Mouse (Mus musculus): ENCODE measurements around the gene Tubg1. TPM values are rescaled to one million over a fixed set of nuclear protein-coding genes. Genes with fewer than 3 reads are reported as not detected.

Tubg1 gene
- total RNA-seq, 2 experiments from 2014 or later, result 44.9 to 46.6 TPM

GRCm38 (mm10) chr11:101174389-101174745 is 54.6 kb downstream of the Tubg1 start:
- no peak for DNase-seq (ENCODE audit: low spot score in 2 of 2)
- intact Hi-C loops (cut with DNase I), result no loop called here

GRCm38 (mm10) chr11:101174851-101175628 is 55.3 kb downstream of the Tubg1 start, which contains the start of gene Ccr10:
Gene Ccr10 (minus strand): TSS chr11:101175443.
- DNase-seq (ENCODE audit: low spot score in 2 of 2), result no peak
- intact Hi-C loops (cut with DNase I), result no loop called here

GRCm38 (mm10) chr11:101175636-101176116 is 55.9 kb downstream of the Tubg1 start:
- intact Hi-C loops (cut with DNase I), result loop anchor here (2.0 kb wide), 2 partner anchors 81 to 93 kb away; partner anchors contain the start of genes Coasy and Psmc3ip
- DNase-seq (ENCODE audit: low spot score in 2 of 2), result peak in 1 of 2 experiments; percentile 79

Small RNAs within 50 kb of the gene (microRNA-seq; reads per million reads assigned to microRNA genes)
- gene Gm27626, result 0 reads per million in 2 experiments

Other genes with a start within 250 kb of the Tubg1 start
- 10 to 100 TPM; 44.1 to 45.0 TPM for gene Stat3, start 180.4 kb upstream of the Tubg1 start, total RNA-seq (2021)
- gene Cavin1, start 149.1 kb upstream of the Tubg1 start, total RNA-seq (2021), result 10 to 100 TPM; 16.6 to 18.0 TPM
- gene Atp6v0a1, start 110.5 kb upstream of the Tubg1 start, total RNA-seq (2021), result 100 to 1,000 TPM; 465 to 475 TPM
- 1 to 10 TPM; 7.6 to 8.3 TPM for gene Naglu, start 49.9 kb upstream of the Tubg1 start, total RNA-seq (2021)
- 1 to 10 TPM; 1.2 to 1.4 TPM for gene Hsd17b1, start 41.5 kb upstream of the Tubg1 start, total RNA-seq (2021)
- gene Coasy, start 37.4 kb upstream of the Tubg1 start, total RNA-seq (2021), result 10 to 100 TPM; 26.0 to 28.5 TPM
- gene Mlx, start 32.7 kb upstream of the Tubg1 start, total RNA-seq (2021), result 10 to 100 TPM; 47.1 to 53.0 TPM
- gene Psmc3ip, start 24.5 kb upstream of the Tubg1 start, total RNA-seq (2021), result 1 to 10 TPM; 3.6 to 3.9 TPM
- gene Retreg3, start within 50 bp of the Tubg1 start, total RNA-seq (2021), result 10 to 100 TPM; 56.2 to 56.7 TPM
- gene Tubg2, start 36.0 kb downstream of the Tubg1 start, total RNA-seq (2021), result 10 to 100 TPM; 47.5 to 48.6 TPM
- gene Cntnap1, start 50.6 kb downstream of the Tubg1 start, total RNA-seq (2021), result 100 to 1,000 TPM; 153 to 170 TPM
- gene Plekhh3, start 51.4 kb downstream of the Tubg1 start, total RNA-seq (2021), result 10 to 100 TPM in 1 of 2 experiments, 1 to 10 TPM in 1; 8.8 to 11.5 TPM
- under 1 TPM; 0.18 to 0.28 TPM for gene Ccr10, start 55.5 kb downstream of the Tubg1 start, total RNA-seq (2021)
- 10 to 100 TPM; 42.8 to 48.5 TPM for gene Ezh1, start 106.5 kb downstream of the Tubg1 start, total RNA-seq (2021)
- 10 to 100 TPM; 39.9 to 44.5 TPM for gene Ramp2, start 126.1 kb downstream of the Tubg1 start, total RNA-seq (2021)
- gene Vps25, start 133.8 kb downstream of the Tubg1 start, total RNA-seq (2021), result 10 to 100 TPM; 62.4 to 65.7 TPM
- gene Wnk4, start 140.6 kb downstream of the Tubg1 start, total RNA-seq (2021), result 1 to 10 TPM; 2.2 to 7.9 TPM
- gene Cntd1, start 159.1 kb downstream of the Tubg1 start, total RNA-seq (2021), result under 1 TPM; 0.21 to 0.27 TPM
- 10 to 100 TPM; 95.3 to 98.8 TPM for gene Coa3, start 159.2 kb downstream of the Tubg1 start, total RNA-seq (2021)
- 100 to 1,000 TPM; 213 to 229 TPM for gene Becn1, start 182.3 kb downstream of the Tubg1 start, total RNA-seq (2021)
- 100 to 1,000 TPM; 114 to 116 TPM for gene Psme3, start 196.3 kb downstream of the Tubg1 start, total RNA-seq (2021)
- gene Aoc2, start 205.1 kb downstream of the Tubg1 start, total RNA-seq (2021), result 1 to 10 TPM; 4.8 to 7.4 TPM
- under 1 TPM; 0.69 to 0.73 TPM for gene Aoc3, start 210.7 kb downstream of the Tubg1 start, total RNA-seq (2021)
- gene G6pc, start 247.6 kb downstream of the Tubg1 start, total RNA-seq (2021), result under 1 TPM in 1 of 2 experiments, not detected in 1; 0.14 TPM

All from left cerebral cortex, postnatal 25 days (tissue).